Mouse (Mus musculus) embryonic fibroblast, embryonic 13.5 days (primary cell): ENCODE measurements around the gene Ttc39b. TPM values are rescaled to one million over a fixed set of nuclear protein-coding genes. Genes with fewer than 3 reads are reported as not detected.
"Not testable (repeated sequence)": the region's sequence is repeated elsewhere in the genome, so short reads cannot be mapped to it uniquely, and the experiment has no call there.

Experiments used
- H3K27ac ChIP-seq: 2 replicates; pipeline ENCODE4 v1.5.1; 2012; ENCODE audit warnings: low read length, control low read depth, inconsistent platforms; ENCODE audit not compliant: insufficient read depth
- H3K4me1 ChIP-seq: 2 replicates; pipeline ENCODE4 v1.6.1; 2011; ENCODE audit warnings: low read length; ENCODE audit not compliant: control insufficient read depth, insufficient read depth
- H3K4me3 ChIP-seq: 2 replicates; pipeline ENCODE4 v1.5.1; 2011; ENCODE audit warnings: mild to moderate bottlenecking, control low read depth, low read length; ENCODE audit not compliant: insufficient read depth
- CTCF ChIP-seq: IDR thresholded peaks from 2 replicates; pipeline ENCODE4 v1.5.1; 2011; ENCODE audit warnings: mild to moderate bottlenecking, control low read depth, low read length, moderate library complexity, borderline replicate concordance; ENCODE audit not compliant: insufficient read depth
- POLR2A ChIP-seq: IDR thresholded peaks from 2 replicates; pipeline ENCODE4 v1.6.1; 2011; ENCODE audit warnings: low read depth, mild to moderate bottlenecking, control low read depth, low read length, moderate library complexity
- polyA plus RNA-seq: library from polyadenylated mRNA; stranded (reverse); fragments of >200 nt; gene quantifications from 2 replicates; pipeline ENCODE4 v1.2.4, GENCODE M21; 2011; ENCODE audit warnings: low read depth; ENCODE audit not compliant: missing spikeins, insufficient read length

The Ttc39b gene
- polyA plus RNA-seq, 1 experiment: 34.6 TPM

- TF ChIP-seq CTCF: no peak
- no peak for TF ChIP-seq POLR2A
- H3K27ac ChIP-seq: no peak overlapping the region
- no peak overlapping the region for H3K4me3 ChIP-seq
- no peaks in the 10 kb centered on the region for H3K4me1 ChIP-seq
Observed at GRCm38 (mm10) chr4:83261998-83262397, 62.1 kb downstream of the Ttc39b start.

DNA sequence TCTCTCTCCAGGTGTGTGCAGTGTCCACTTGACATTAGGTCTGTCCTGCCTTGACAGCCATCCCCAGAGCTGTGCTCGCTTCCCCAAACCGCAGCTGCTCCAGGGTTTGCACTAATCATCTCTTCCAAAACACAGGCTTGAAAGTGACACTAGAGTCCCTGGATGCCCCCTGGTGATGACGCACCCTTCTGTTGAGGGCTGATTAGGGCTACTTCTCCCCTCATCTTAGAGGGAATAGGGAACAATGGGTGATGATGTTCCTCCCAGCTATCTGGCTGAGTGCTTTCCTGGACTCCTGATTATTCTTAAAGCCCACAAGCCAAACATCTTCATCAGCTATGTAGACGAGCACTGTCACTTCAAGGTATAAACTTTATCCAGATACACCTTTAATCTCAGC is 64.4 kb downstream of the Ttc39b start:
- Histone ChIP-seq H3K4me1 (no peaks in the 10 kb centered on the region), H3K27ac (no peak overlapping the region), H3K4me3 (no peak overlapping the region)
- TF ChIP-seq CTCF (no peak), POLR2A (no peak)

DNA sequence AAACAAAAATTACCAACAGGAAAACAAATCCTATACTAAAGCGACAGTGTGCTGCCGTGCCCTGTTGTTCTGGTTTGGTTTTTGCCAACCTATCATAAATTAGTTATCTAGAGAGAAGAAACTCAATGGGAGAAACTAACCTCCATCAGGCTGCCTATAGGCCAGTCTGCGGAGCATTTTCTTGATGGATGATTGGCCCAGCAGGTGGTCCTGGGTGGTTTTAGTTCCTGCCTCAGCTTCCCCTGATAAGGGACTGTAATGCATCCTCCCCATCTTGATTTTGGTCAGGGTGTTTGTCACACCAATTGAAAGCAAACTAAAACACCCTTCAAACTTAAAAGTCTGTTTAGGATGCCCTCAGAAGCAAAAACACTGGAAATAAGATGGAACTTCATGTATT is 65.8 kb downstream of the Ttc39b start:
- H3K27ac ChIP-seq: no peak overlapping the region
- TF ChIP-seq POLR2A (no peak), CTCF (no peak)
- H3K4me1 ChIP-seq: no peaks in the 10 kb centered on the region

DNA sequence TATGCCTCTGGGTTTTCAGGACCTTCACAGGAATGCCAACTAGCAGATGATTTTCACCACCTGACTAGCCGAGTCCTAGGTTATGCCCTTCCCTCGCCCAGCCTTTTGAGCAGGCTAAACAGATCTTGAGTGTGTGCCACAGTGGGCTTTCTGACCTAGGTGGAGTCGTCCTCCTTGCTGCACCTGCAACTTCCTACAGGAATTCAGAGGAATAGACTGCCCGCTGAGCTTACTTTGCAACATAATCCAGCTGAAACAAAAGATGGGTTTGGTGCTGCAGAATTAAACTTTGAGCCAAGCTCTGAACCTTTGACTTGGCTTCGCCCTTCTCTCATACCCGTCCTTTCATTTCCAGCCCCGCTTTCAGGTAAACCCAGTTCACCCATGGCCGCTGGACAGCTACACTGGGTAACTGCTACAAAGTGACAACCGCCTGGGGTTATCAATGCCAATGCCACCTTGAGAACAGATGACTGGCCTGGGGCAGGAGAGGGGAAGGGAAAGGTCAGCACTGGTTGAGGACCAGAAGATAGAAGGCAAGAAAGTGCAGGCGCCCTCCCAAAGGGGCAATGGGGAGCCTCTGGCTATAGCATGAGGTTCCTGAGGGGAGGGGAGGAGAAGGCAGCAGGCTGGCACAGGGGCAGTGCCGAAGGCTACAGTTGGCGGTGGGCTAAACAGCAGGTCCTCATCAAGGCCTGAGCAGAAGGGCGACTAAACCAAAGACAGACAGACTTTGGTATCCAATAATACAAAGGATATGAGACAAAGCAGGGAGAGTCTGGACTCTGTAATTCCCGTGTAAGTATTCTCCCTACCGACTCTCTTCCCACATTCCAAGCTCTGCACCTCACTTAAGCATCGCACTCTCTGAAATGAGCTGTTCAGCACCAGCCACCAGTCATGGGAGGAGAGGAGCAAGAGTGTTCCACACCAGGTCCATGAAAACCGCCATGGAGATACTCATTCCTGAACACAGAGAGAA is 66.5 kb downstream of the Ttc39b start:
- Histone ChIP-seq H3K27ac (no peak overlapping the region), H3K4me1 (no peaks in the 10 kb centered on the region), H3K4me3 (no peak overlapping the region)
- TF ChIP-seq POLR2A: no peak
- no peak for TF ChIP-seq CTCF

More for the DNA sequence above, 65.8 kb downstream of the Ttc39b start:
- no peak overlapping the region for H3K4me3 ChIP-seq

- peak overlapping the region; percentile 14; the same call in 1 of the 2 replicates for H3K27ac ChIP-seq
- no peak for TF ChIP-seq CTCF
- no peak for TF ChIP-seq POLR2A
- H3K4me3 ChIP-seq: no peak overlapping the region
- no peaks in the 10 kb centered on the region for H3K4me1 ChIP-seq
Observed at GRCm38 (mm10) chr4:83256779-83257178, 67.3 kb downstream of the Ttc39b start.

DNA sequence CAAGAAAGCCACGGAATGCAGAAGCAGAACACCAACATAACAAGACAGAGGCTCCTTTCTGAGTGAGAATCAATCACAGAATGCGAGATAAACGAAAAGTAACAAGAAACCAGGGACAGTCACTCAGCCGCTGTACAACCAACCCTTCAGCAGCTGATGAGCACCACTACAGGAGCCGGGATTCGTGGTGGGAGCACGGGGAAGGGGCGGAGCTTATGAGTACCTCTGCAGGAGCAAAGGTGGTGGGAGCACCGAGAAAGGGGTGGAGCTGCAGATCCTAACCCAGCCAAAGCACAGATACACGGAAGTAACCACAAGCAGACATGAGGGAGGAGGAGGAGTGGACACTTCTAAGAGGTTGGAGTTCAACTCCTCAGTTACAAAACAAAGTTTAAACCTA is 69.1 kb downstream of the Ttc39b start:
- TF ChIP-seq CTCF: no peak
- TF ChIP-seq POLR2A: no peak
- Histone ChIP-seq H3K4me3 (no peak overlapping the region), H3K27ac (no peak overlapping the region), H3K4me1 (no peaks in the 10 kb centered on the region)

- Histone ChIP-seq H3K27ac (no peak overlapping the region), H3K4me3 (no peak overlapping the region), H3K4me1 (no peaks in the 10 kb centered on the region)
- TF ChIP-seq POLR2A (no peak), CTCF (no peak)
Observed at GRCm38 (mm10) chr4:83253679-83254078, 70.4 kb downstream of the Ttc39b start.

GRCm38 (mm10) chr4:83243706-83244105 is 80.3 kb downstream of the Ttc39b start:
- no peak overlapping the region for H3K27ac ChIP-seq
- no peak overlapping the region for H3K4me3 ChIP-seq
- H3K4me1 ChIP-seq: no peaks in the 10 kb centered on the region
- TF ChIP-seq POLR2A (no peak), CTCF (no peak)

DNA sequence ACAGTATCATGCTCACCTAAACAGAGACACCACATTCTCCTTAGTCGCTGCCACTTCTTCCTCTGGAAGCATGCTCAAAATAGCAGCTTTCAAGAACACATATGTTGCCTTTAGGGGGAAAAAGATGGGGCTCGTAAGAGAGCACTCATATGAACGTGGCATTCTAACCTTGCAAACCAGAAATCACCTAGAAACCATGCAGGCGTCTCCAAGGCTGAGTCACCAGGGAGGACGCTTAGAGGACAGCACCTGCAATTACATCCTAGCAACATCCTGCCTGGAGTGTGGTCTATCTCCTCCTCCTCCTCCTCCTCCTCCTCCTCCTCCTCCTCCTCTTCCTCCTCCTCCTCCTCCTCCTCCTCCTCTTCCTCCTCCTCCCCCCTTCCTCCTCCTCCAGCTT is 82.4 kb downstream of the Ttc39b start:
- H3K27ac ChIP-seq: no peak overlapping the region
- no peak overlapping the region for H3K4me3 ChIP-seq
- no peaks in the 10 kb centered on the region for H3K4me1 ChIP-seq
- TF ChIP-seq CTCF: no peak
- TF ChIP-seq POLR2A: no peak

DNA sequence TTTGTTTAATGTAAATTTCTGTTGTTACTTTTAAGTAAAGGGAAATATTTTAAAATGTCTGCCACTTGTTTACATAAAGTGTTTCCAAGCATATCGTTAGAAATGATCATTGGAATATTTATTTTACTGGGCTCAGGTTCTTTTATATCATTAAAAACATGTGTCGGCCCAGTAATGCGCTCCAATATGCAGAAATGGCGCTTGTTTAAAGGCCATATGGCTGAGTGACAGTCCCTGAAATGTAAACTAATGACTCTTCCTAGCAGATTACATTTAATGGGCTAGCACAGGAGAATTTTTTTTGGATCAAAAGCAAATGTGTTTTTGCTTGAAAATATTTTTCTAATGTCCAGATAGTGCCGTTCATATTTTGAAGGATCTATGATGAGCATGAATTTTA is 86.4 kb downstream of the Ttc39b start:
- H3K27ac ChIP-seq: no peak overlapping the region
- peaks cover 11% of the 10 kb centered on the region for H3K4me1 ChIP-seq
- no peak for TF ChIP-seq POLR2A
- TF ChIP-seq CTCF: no peak
- no peak overlapping the region for H3K4me3 ChIP-seq

GRCm38 (mm10) chr4:83235304-83235703 is 88.8 kb downstream of the Ttc39b start:
- not testable (repeated sequence) for H3K4me3 ChIP-seq, H3K27ac ChIP-seq
- peaks cover 12% of the 10 kb centered on the region for H3K4me1 ChIP-seq
